Mouse (Mus musculus) erythroblast, embryonic 14.5 days (primary cell): ENCODE measurements around the gene Pa2g4.

Source experiments
- GATA1 ChIP-seq: IDR thresholded peaks from 2 replicates; pipeline ENCODE4 v1.6.1; 2012; ENCODE audit warnings: low read length, inconsistent platforms, mixed read lengths
- TAL1 ChIP-seq: IDR thresholded peaks from 3 replicates; pipeline ENCODE4 v1.6.1; 2012; ENCODE audit warnings: low read length, inconsistent platforms, mixed read lengths

DNA sequence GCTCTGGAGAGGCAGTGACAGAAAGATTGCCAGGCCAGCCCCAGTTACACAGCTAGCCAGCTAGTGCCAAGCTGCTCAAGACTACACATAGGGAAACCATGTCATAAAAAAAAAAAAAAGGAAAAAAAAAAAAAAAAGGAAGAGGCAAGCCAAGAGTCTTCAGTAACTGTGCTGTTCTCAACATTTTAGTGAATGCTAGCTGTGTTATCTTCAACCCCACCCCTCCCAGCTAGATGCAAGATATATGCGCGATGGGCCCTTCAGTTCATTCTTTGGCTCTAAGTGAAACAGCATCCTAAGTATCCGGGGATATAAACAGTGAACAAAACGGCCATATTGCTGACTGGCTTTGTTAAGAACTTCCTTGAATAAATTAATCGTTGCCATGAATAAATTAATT lies 27.0 kb upstream of the Pa2g4 start:
- TF ChIP-seq GATA1, result no peak
- TF ChIP-seq TAL1, result no peak
